Mouse (Mus musculus) large intestine, adult 2 months (tissue): ENCODE measurements around the gene Sla2. TPM values are rescaled to one million over a fixed set of nuclear protein-coding genes. Genes with fewer than 3 reads are reported as not detected.
"Not testable (repeated sequence)": the region's sequence is repeated elsewhere in the genome, so short reads cannot be mapped to it uniquely, and the experiment has no call there.

Experiments
- DNase-seq: peaks from one replicate; pipeline ENCODE4 v3.0.0-alpha.2; 2012; ENCODE audit warnings: low read depth, low spot score
- WGBS: fragments of 180-500 bp; shearing (Covaris S2); methylation state at CpG from one replicate; pipeline ENCODE4 v1.1.7; 2018; 5-methylcytosine and 5-hydroxymethylcytosine counted together
- polyA plus RNA-seq: library from polyadenylated mRNA; depleted of rRNA; stranded (reverse); fragments of >200 nt; gene quantifications from 2 replicates; pipeline ENCODE4 v1.2.3, GENCODE M21; 2012

Sla2 gene
- polyA plus RNA-seq, 1 experiment, result 0.89 TPM

DNA sequence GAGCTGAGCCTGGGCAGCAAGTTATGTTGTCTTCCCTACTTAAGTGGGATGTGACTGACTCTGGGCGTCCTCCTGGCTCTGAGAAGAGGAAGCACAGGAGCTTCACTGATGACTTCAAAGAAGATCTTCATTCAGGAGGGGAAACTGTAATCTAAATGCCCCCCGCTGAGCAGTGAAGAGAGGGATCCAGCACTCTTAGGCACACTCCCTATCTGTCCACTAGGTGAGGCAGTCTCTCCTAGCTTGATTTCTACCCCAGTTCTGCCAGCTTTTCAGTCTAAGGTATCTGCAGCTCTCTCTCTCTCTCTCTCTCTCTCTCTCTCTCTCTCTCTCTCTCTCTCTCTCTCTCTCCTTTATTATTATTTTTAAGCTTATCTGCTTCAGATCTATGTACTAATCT, 16.4 kb upstream of the Sla2 start:
- 54% methylated on average over 2 of the region's 2 CpGs for WGBS
- DNase-seq, result no peak

DNA sequence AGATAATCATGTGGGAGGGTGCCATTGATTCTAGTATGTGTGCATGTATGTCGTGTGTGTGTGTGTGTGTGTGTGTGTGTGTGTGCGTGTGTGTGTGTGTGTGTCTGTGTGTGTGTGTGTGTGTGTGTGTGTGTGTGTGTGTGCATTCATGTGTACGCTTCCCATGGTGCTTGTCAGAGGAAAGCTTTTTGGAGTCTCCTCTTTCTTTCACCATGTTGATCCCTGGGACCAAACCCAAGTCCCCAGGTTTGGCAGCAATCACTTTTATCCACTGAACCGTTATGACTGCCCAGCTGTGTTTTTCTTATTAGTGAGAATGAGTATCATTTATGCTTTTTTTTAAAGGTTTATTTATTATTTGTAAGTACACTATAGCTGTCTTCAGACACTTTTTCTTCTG, 15.4 kb upstream of the Sla2 start:
- WGBS, result 63% methylated on average over 4 of the region's 4 CpGs
- DNase-seq, result not testable (repeated sequence)

DNA sequence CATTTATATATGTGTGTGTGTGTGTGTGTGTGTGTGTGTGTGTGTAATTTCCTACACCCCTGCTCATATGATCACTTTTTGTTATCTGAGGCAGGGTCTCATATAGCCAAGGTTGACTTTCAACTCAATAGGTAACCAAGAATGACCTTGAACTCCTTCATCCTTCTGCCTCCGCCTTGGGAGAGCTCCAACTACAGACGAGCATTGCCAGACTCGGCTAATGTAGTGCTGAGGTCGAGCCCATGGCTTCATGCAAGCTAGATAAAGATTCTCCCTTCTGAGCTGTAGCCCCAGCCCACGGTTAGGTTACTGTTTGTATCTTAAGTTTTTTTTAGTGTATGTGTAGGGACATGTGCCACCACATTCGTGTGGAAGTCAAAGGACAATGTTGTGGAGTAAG, 14.9 kb upstream of the Sla2 start:
- 62% methylated on average over 6 of the region's 6 CpGs for WGBS
- DNase-seq, result no peak

DNA sequence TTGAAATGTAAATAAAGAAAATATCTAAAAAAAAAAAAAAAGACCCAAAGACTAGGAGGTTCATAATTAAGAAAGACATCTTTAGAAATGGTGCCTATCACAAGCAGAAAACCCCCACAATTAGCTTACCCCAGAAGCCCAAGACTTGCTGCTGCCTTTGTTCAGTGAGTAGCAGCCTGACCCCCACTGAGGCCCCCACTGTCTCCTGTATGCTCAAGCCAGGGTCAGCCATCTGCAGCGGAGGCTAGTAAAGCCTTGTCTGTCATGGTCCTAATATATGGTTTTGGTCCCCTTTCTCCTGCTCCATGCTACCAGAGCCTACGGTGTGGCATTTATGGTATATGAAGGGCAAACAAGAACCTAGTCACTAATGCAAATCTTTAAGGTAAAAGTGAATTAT, 14.4 kb upstream of the Sla2 start:
- WGBS, result 53% methylated on average over 2 of the region's 2 CpGs
- no peak for DNase-seq

DNA sequence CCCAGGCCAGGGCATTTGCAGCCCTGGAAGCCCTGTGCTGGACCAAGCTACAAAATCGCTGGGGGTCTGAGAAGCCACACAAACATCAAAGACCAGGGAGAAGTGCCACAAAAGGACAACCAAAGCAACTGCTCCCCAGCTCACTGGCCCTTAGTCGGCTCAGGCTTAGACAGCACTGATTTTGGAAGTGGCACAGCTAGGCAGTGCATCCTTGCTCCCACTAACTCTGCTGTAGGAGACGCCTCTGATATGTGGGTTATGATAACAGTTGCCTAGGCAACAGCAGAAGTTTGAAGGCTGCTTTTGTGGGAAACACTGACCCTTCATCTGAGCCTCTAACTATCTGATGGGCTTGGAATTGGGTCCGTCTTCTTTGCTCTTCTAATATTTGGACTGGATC, 12.2 kb upstream of the Sla2 start:
- DNase-seq, result no peak
- WGBS, result 71% methylated on average over 4 of the region's 4 CpGs

DNA sequence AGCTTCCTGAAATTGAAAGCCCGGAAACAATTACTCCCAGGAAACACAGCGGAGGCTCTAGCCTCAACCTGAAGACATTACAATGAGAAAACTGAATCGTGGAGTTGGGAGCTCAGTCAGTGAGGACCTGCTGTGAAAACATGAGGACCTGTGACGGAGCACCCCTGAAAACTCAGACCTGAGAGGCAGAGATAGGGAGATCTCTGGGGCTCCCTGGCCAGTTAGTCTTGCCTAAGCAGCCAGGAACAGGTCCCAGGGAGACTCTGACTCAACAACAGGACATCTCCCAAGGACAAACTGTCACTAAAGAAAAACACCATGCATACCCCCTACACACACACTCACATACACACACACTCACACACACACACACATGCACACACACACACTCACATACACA, 11.4 kb upstream of the Sla2 start:
- 68% methylated on average over 4 of the region's 4 CpGs for WGBS

DNA sequence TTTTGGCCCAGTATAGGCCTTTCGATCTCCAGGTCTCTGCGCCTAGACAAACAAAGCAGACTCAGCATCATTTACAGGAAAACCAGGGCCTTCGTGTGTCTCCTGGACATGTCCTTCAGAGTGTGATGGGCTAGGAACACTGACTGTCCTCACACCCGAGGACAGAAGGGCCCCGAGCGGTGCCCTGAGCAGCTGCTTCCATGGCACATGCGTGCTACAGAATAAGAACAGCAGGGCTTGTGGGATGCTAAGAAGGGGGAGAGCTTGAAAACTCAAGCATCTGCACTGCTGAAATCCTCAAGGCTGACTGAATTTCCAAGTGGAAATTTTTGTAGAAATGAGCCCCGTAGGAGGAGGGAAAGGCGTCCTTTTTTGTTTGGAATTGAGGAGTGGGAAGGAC, 10.0 kb upstream of the Sla2 start:
- DNase-seq, result no peak
- WGBS, result 85% methylated on average over 9 of the region's 9 CpGs

More for the DNA sequence above, 11.4 kb upstream of the Sla2 start:
- DNase-seq, result no peak

DNA sequence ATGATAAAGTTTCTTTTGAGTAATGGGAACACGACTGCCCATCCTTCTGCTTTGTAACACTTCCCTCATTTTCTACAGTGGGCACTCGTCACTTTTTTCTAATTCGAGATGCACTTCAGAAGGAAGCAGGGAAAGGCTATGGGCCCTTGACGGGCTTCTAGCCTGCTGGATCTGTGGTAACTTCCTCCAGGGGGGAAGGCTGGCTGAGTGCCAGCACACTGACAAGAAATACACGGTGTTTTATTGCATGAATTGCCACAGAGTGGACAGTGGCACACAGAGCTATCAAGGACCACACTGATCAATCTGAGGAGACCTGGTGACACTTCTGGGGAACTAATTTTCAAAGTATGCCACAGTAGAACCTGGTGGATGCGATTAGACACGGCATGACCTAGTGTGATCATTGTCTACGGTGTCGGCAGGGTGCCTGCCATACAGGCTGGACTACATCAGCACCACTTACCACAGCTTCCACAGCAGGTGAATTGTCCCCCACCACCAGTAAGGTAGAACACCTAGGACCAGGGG, 9.5 kb upstream of the Sla2 start:
- DNase-seq, result no peak
- WGBS, result 68% methylated on average over 9 of the region's 9 CpGs

DNA sequence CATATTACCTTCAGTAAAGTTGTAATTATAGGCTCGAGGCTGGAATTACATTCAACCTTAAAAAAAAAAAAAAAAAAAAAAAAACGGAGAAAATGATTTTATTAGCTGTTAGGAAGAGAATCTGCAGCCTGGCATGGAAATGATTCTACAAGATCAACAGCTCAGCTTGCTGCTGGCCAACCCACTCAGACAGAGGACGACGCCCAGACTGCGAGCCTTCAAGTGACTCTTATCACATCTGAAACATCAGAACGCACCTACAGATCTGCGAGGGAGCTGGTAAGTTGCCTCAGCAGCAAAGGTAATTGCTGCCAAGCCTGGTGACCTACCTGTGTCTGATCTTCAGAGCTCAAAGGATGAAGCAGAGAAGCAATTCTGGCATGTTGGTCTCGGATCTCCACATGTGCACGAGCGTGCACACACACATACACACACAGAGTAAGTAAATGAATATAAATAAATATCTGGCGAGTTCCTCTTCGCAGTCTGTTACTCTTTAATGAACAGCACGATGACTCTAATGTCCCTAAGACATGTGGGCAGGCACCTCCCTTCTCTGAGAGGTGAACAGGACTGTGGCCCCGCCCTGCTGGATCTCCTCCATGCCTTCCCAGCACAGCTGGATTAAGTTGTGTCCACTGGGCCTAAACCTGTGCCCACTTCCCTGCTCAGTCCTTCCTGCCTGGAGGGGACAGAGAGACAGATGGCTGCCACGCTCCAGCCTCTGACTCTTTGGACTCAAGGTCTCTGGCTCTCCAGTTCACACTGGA, 7.7 kb upstream of the Sla2 start:
- DNase-seq, result no peak
- WGBS, result 30% methylated on average over 15 of the region's 15 CpGs

DNA sequence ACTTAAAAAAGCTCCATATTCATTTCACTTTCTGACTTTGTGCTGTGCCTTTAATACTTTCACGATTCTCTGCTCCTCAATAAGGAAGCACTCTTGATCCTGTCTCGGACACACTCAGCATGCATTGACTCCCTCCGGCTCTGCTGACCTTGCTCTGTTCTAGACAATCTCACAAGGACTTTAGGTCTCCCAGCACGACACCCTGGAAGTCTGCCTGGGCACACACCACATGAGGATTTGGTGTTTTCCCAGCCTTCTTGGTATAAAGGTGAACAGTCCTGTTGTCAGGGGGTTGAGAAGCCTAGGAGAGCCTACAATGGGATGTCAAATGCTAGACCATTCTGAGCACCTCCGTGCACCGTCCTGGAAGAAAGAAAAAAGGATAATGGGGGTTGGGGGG, 5.8 kb upstream of the Sla2 start:
- WGBS, result 65% methylated on average over 6 of the region's 6 CpGs
- no peak for DNase-seq

DNA sequence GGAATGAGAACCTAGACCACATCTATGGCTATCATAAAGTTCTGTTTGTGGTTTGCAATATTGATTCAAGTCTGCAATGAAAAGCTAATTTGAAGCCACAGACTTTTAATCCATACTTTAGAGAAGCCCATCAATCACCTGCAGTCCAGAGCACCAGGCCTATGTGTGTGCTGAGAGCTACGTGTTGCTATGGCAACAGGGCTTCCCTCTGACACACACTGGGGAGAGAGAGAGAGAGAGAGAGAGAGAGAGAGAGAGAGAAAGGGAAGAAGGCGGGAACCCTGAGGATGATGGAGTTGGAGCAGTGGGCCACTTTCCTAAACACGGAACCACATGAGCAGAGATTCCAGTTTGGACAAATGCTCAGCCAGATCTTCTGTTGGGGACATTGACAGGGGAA, 5.2 kb upstream of the Sla2 start:
- WGBS, result 75% methylated on average over 3 of the region's 3 CpGs
- DNase-seq, result no peak

DNA sequence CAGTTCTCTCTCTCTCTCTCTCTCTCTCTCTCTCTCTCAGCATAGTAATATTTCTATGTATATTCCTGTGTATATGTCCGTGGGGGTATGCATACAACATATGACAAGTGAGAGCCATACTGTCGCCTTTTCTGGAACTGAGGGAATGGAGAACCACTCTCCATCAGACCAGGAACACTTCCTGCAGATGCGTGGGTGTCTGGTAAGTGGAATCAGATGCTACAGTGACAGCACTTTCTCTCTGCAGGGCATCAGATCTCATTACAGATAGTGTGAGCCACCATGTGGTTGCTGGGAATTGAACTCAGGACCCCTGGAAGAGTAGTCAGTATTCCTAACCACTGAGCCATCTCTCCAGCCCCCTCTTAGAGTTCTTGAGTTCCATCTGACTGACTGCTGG, 1.5 kb upstream of the Sla2 start:
- WGBS, result 65% methylated on average over 3 of the region's 3 CpGs
- DNase-seq, result no peak

DNA sequence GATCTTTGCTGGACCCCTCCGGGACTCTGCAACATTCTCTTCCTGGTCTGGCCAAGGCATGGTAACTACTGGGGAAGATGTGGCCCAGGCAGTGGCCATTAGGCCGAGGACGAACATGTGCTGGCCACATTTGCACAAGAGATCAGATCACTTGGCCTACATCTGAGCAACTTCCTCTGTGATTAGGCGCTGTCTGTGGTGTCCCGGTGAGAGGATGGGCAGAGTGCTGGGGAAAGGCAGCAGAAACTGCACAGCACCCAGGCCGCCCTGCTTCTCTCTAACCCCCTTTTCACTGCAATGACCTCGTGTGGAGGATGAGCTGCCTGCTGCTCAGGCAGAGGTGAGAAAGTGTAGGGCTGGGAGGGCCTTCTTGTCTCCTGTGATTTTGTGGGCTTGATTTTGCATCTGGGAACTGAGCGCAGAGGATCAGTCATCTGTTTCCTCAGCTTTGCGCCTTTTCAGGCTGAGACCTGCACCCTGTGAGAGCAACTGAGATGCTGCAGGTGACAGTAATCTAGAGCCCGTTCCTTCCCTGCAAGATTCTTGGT, 834 bp downstream of the Sla2 start:
- no peak for DNase-seq
- WGBS, result 80% methylated on average over 10 of the region's 10 CpGs

DNA sequence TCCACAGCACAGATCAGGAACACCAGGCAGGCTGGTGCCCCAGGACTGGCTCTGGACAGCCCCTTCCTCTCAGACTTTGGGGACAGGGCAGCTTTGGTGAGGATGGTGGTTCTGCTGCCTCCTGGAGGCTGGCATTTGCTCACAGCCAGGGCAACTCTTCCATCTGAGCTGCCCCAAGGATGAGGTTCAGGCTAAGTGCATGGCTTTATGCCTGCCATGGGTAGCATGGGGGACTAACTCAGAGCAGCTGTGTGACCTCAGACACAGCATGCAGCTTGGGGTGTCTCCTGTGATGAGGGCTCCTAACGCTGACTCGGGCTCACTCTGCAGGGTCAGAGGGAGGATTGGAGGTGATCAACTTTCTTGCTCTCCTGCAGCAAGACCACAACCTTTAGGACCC, 1.3 kb downstream of the Sla2 start:
- 91% methylated on average over 2 of the region's 2 CpGs for WGBS
- not testable (repeated sequence) for DNase-seq

DNA sequence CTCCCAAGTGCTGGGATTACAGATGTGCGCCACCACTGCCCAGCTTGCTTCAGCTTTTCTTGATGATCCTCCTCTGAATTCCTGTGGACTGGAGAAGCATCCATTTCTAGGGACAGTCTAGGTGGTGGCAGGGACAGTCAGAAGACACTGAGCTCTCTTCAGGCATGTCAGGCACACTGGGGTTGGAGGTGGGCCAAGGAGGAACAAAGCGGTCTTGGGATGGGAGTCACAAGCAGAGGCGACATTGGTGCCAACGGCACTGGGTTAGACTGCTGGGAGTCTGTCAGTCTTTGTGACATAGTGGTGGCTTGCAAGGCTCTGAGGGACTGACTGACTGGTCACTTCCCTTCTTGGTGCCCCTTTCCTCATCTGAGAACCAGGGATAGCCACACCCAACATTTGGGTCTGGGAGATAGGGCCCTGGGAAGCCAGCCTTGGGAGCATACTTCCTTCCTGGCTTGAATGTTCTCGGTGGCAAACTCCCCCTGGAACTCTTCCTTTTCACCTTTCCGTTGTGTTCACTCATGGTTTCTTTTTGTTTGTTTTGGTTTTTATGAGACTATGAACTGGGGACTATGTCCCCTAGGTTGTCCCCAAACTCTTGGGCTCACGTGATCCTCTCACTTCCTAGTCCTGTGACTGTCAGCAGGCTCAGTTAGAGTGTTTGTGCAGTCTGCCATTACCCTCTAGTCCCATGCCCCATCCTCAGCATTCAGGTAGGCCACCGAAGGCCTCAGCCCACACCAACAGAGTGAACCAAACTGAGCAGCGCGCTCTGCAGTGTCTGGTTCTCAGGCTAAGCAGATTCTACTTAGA, 2.4 kb downstream of the Sla2 start:
- 56% methylated on average over 10 of the region's 10 CpGs for WGBS

DNA sequence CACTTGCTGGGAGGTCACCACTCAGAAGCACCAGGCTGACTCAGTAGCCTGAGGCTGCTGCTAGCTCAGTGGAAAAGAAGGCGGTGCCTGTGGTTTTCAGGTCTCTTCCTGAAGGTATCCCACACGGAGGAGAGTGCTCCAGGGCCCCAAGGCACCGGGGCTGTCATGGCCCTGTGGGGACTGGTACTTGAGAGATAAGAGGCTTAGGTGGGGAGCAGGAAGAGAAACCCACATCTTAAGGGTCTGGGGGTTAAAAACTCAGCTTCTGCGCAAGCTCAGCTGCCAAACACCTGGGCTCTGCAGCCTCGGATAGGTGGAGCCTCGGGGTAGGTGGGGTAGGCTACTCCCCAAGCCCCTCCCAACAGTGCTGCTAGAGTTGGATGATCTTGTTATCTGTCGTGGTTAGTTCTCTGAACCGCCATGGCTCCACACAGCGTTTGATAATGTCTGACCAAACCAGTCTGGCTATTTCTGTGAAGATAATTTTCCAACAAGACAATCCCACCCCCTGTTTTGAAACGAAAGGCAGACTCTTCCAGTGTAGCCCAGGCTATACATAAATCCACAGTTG, 4.5 kb downstream of the Sla2 start:
- DNase-seq, result no peak
- 44% methylated on average over 10 of the region's 10 CpGs for WGBS

More for the DNA sequence above, 2.4 kb downstream of the Sla2 start:
- DNase-seq, result no peak

DNA sequence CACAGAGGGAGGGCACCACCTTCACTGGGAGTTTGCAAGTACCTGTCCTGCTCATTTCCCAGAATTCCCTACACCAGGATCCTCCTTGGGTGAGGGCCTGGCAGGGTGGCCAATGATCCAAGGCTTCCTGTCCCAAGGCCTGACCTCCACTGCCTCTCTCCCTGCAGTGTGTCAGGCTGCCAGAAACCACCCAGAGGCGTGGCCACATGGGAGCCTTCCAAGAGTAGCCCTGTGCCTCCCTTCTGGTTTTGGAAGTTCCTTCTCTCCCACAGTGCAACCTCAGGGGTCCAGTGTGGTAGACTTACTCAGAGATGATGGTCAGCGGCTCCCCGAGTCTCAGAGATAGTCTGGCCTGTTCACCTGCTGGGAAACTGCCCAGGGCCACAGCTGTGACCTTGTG, 7.5 kb downstream of the Sla2 start:
- DNase-seq, result no peak
- 82% methylated on average over 3 of the region's 3 CpGs for WGBS

DNA sequence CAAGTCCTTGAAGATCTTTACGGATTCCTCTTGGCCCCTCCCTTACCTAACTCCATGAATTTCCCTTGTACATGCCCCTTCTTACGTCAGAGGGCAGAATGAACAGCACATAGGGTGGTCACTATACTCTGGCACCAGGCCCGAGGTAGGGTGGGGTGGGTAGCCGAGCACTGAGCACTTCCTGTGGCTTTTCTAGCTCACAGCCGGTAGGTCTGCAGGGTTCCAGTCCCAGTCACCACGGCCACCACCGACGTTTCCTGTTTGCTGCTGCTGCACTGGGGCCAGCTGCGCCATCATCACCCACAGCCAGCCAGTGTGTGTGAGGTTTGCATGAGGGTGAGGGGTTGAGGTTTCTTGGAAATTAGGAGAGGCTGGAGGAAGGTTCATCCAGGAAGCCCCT, 9.3 kb downstream of the Sla2 start:
- 37% methylated on average over 9 of the region's 9 CpGs for WGBS
- DNase-seq, result no peak

DNA sequence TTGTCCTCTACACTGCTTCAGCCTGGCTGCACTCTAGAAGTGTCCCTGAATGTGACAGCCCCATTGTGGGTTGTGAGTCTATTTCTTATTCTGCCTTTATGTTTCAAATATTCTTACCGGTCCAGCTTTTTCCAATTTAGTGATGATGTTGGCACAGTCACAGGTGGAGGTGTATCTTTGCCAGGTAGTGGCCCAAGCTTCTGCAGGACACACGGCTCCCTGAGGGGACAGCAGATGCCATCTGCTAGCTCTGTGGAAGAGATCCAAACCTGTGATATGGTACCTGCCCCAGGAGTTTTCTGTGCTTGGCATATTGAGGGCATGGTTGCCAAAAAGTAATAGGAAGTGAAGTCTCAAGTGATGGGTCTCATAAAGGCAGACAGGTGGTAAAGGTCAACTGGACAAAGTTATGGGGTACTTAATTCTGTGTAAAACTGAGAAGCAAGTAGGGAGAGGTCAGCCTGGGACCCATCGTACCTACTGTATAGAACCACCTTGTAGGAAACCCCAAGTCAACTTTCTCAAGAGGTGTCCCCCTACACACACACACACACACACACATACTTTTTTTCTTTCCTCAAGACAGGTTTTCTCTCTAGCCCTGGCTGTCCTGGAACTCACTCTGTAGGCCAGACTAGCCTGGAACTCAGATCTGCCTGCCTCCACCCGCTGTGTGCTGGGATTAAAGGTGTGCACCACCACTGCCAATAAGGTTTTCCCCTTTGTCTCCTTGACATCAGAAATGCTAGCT, 12.1 kb downstream of the Sla2 start:
- no peak for DNase-seq
- 86% methylated on average over 4 of the region's 4 CpGs for WGBS
